Mouse (Mus musculus) cerebellum, adult 2 months (tissue): ENCODE results near the gene Cntnap4.

Experiments used
- CTCF ChIP-seq: fragments of 200-500 bp; IDR thresholded peaks from 2 replicates; pipeline ENCODE4 v1.5.1; 2011; ENCODE audit warnings: low read depth, mild to moderate bottlenecking, control low read depth, low read length, moderate library complexity, borderline replicate concordance; ENCODE audit not compliant: insufficient read depth
- POLR2A ChIP-seq: fragments of 200-500 bp; IDR thresholded peaks from 2 replicates; pipeline ENCODE4 v1.6.1; 2011; ENCODE audit warnings: low read length, control low read depth, borderline replicate concordance; ENCODE audit not compliant: insufficient read depth

DNA sequence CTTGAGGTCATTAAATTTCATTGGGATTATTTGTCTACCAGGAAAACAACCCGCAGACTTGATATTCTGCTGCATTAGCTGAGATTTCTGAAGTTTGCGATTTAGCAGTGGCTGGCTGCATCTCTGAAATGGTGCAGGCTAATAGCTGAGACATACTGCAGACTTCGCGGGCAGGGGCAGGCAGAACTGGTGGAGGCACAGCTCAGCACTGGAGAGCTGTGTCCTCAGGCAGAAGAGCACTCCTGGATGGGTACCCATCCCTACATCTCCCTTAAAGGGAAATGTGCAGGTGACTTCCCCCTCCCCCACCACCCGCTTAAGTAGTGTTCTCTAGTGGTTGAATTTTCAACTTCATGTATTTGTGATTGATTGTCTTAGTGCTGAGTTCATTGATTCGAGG is 698 bp downstream of the Cntnap4 start:
- TF ChIP-seq CTCF (no peak), POLR2A (peak; percentile 34; the same call in 1 of the 2 replicates)
